Mouse (Mus musculus) CH12.LX (cell line): ENCODE measurements around the gene Cbfa2t3. TPM values are rescaled to one million over a fixed set of nuclear protein-coding genes. Genes with fewer than 3 reads are reported as not detected.

Experiments
- DNase-seq: peaks from one replicate; pipeline ENCODE4 v3.0.0-alpha.2; 2013; ENCODE audit errors: extremely low read depth
- H3K27ac ChIP-seq: 2 replicates; pipeline ENCODE4 v1.5.1; 2012; ENCODE audit warnings: low read depth, mild to moderate bottlenecking, control low read depth, moderate library complexity; ENCODE audit not compliant: insufficient read depth
- H3K27me3 ChIP-seq: replicated peaks from 2 replicates; pipeline ENCODE3; 2012; ENCODE audit warnings: inconsistent platforms
- H3K36me3 ChIP-seq, 2 experiments: replicated peaks in 1 of 2; 2 replicates each; pipeline versions ENCODE3 to v1.6.1; 2012; ENCODE audit warnings: inconsistent platforms in 1 of 2, low read length in 1 of 2, mild to moderate bottlenecking in 1 of 2, mixed read lengths in 1 of 2, moderate library complexity in 1 of 2; ENCODE audit not compliant: control insufficient read depth in 1 of 2, insufficient read depth in 1 of 2
- H3K4me1 ChIP-seq, 2 experiments: 2 replicates each; pipeline ENCODE4 v1.6.1; 2012; ENCODE audit warnings: inconsistent platforms in 1 of 2, moderate library complexity in 1 of 2; ENCODE audit not compliant: insufficient read depth in 2 of 2, control insufficient read depth in 1 of 2
- H3K4me2 ChIP-seq: 2 replicates; pipeline ENCODE4 v1.6.1; 2012; ENCODE audit warnings: low read depth, mild to moderate bottlenecking, control low read depth; ENCODE audit not compliant: poor library complexity, insufficient read depth, severe bottlenecking
- H3K4me3 ChIP-seq, 3 experiments: fragments of 150-350 bp in 1 of 3; sonication (generic) in 1 of 3; replicated peaks in 1 of 3; 2 replicates each; pipeline versions ENCODE3 to v1.5.1; 2011 to 2012; ENCODE audit warnings: low read depth in 2 of 3, low read length in 2 of 3, mild to moderate bottlenecking in 2 of 3, moderate library complexity in 2 of 3, control low read depth in 1 of 3, improper control_type of control experiment in 1 of 3, inconsistent platforms in 1 of 3, mixed read lengths in 1 of 3; ENCODE audit not compliant: poor library complexity in 1 of 3
- H3K79me2 ChIP-seq: replicated peaks from 2 replicates; pipeline ENCODE4 v1.6.1; 2012; ENCODE audit warnings: mild to moderate bottlenecking, moderate library complexity; ENCODE audit not compliant: control insufficient read depth, poor library complexity, insufficient read depth, severe bottlenecking; ENCODE audit errors: extremely low read depth
- H3K9ac ChIP-seq: 2 replicates; pipeline ENCODE4 v1.6.1; 2012; ENCODE audit warnings: low read depth, mild to moderate bottlenecking, control low read depth, moderate library complexity; ENCODE audit not compliant: insufficient read depth
- H3K9me3 ChIP-seq: replicated peaks from 2 replicates; pipeline ENCODE3; 2012; ENCODE audit warnings: low read length, inconsistent platforms, mixed read lengths
- CHD1 ChIP-seq: IDR thresholded peaks from 2 replicates; pipeline ENCODE4 v1.6.1; 2012; ENCODE audit warnings: low read depth, low read length, improper control_type of control experiment, inconsistent platforms
- CHD2 ChIP-seq: IDR thresholded peaks from 2 replicates; pipeline ENCODE4 v1.6.1; 2011; ENCODE audit warnings: low read length, improper control_type of control experiment
- CTCF ChIP-seq, 2 experiments: IDR thresholded peaks in 1 of 2; conservative IDR thresholded peaks in 1 of 2; 2 replicates each; pipeline ENCODE4 v1.5.1; 2011 to 2012; ENCODE audit warnings: low read depth in 2 of 2, low read length in 2 of 2, improper control_type of control experiment in 1 of 2, inconsistent platforms in 1 of 2, mild to moderate bottlenecking in 1 of 2, moderate library complexity in 1 of 2
- E2F4 ChIP-seq: IDR thresholded peaks from 2 replicates; pipeline ENCODE4 v1.6.1; 2011; ENCODE audit warnings: low read depth, low read length, improper control_type of control experiment; ENCODE audit not compliant: insufficient replicate concordance
- GABPA ChIP-seq: IDR thresholded peaks from 2 replicates; pipeline ENCODE4 v1.6.1; 2012; ENCODE audit warnings: low read depth, low read length, improper control_type of control experiment, inconsistent platforms; ENCODE audit not compliant: insufficient replicate concordance
- HCFC1 ChIP-seq: IDR thresholded peaks from 2 replicates; pipeline ENCODE4 v1.6.1; 2012; ENCODE audit warnings: low read depth, mild to moderate bottlenecking, inconsistent platforms, low read length, improper control_type of control experiment
- IRF4 ChIP-seq: IDR thresholded peaks from 2 replicates; pipeline ENCODE4 v1.6.1; 2014; ENCODE audit warnings: low read depth, mild to moderate bottlenecking, inconsistent platforms, low read length, improper control_type of control experiment
- JUND ChIP-seq: conservative IDR thresholded peaks from 2 replicates; pipeline ENCODE4 v1.6.1; 2011; ENCODE audit warnings: low read depth, low read length, improper control_type of control experiment
- KAT2A ChIP-seq: IDR thresholded peaks from 2 replicates; pipeline ENCODE4 v1.6.1; 2012; ENCODE audit warnings: low read length, improper control_type of control experiment, inconsistent platforms; ENCODE audit not compliant: insufficient replicate concordance
- MAFK ChIP-seq: IDR thresholded peaks from 2 replicates; pipeline ENCODE4 v1.6.1; 2011; ENCODE audit warnings: low read length, improper control_type of control experiment; ENCODE audit not compliant: insufficient replicate concordance
- MAZ ChIP-seq: IDR thresholded peaks from 2 replicates; pipeline ENCODE4 v1.6.1; 2012; ENCODE audit warnings: low read depth, mild to moderate bottlenecking, inconsistent platforms, low read length, improper control_type of control experiment, moderate library complexity
- MYC ChIP-seq: IDR thresholded peaks from 2 replicates; pipeline ENCODE4 v1.6.1; 2011; ENCODE audit warnings: low read depth, mild to moderate bottlenecking, improper control_type of control experiment, low read length
- NELFE ChIP-seq: IDR thresholded peaks from 2 replicates; pipeline ENCODE4 v1.6.1; 2011; ENCODE audit warnings: low read depth, low read length, improper control_type of control experiment
- POLR2A ChIP-seq: IDR thresholded peaks from 2 replicates; pipeline ENCODE4 v1.6.1; 2011; ENCODE audit warnings: low read depth, mild to moderate bottlenecking, improper control_type of control experiment, low read length
- SIN3A ChIP-seq: IDR thresholded peaks from 2 replicates; pipeline ENCODE4 v1.6.1; 2012; ENCODE audit warnings: low read length, improper control_type of control experiment, inconsistent platforms
- TCF12 ChIP-seq: IDR thresholded peaks from 2 replicates; pipeline ENCODE4 v1.6.1; 2014; ENCODE audit warnings: low read depth, mild to moderate bottlenecking, inconsistent platforms, low read length, improper control_type of control experiment
- UBTF ChIP-seq: IDR thresholded peaks from 2 replicates; pipeline ENCODE4 v1.6.1; 2012; ENCODE audit warnings: low read depth, mild to moderate bottlenecking, inconsistent platforms, low read length, improper control_type of control experiment, moderate library complexity
- USF1 ChIP-seq: IDR thresholded peaks from 2 replicates; pipeline ENCODE4 v1.6.1; 2014; ENCODE audit warnings: low read depth, mild to moderate bottlenecking, inconsistent platforms, low read length, improper control_type of control experiment
- ZC3H11A ChIP-seq: IDR thresholded peaks from 2 replicates; pipeline ENCODE4 v1.6.1; 2012; ENCODE audit warnings: low read depth, mild to moderate bottlenecking, inconsistent platforms, low read length, improper control_type of control experiment
- dilution Hi-C: fragments of 300-500 bp; cut with MboI; formaldehyde crosslinking; loops from 2 replicates; pipeline ENCODE4 v1.14.3; 2020; ENCODE audit warnings: low sequenced_read_pairs; ENCODE audit not compliant: extremely low pct_unique_long_range_greater_than_20kb, extremely low pct_ligation_motif_present
- in situ Hi-C: fragments of 300-500 bp; cut with MboI; formaldehyde crosslinking; loops from 3 replicates; pipeline ENCODE4 v1.14.3; 2019; ENCODE audit warnings: low sequenced_read_pairs, low pct_ligation_motif_present, low pct_unique_long_range_greater_than_20kb, mixed read lengths
- polyA plus RNA-seq: library from polyadenylated mRNA; unstranded; fragments of >175 nt; gene quantifications from 2 replicates; pipeline ENCODE4 v1.2.1, GENCODE M21; 2012; ENCODE audit warnings: low read depth; ENCODE audit not compliant: insufficient read length
- total RNA-seq, 2 experiments: library from RNA; depleted of rRNA; stranded (reverse); fragments of 300-350 nt in 1 of 2; fragments of >200 nt in 1 of 2; gene quantifications; 2 replicates each; pipeline ENCODE4 v1.2.3; 2012 to 2014

Gene Cbfa2t3
- total and polyA plus RNA-seq, 3 experiments: 0.47 to 22.6 (median 2.1) TPM

DNA sequence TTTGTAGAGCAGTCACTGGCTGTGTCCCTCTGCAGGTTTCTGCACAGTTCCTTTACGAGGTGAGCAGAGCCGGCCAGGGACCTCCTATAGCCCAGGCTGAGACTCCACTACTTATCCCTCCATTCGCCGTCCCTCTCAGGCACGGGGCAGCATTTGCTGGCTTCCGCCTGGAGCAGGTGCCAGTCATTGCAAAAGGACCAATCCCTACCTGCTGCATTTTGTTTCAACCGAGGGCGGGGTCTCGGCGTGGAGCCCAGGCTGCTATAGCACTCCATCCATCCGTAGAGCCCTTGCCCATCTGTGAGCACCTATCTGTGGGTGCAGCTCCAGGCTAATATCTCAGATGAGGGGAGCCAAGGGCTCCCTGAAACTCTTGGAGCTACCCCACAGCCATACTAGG lies 28.9 kb downstream of the Cbfa2t3 start:
- Histone ChIP-seq H3K79me2 (no peaks in the 10 kb centered on the region; the same call in 1 of the 2 replicates), H3K36me3 (peaks cover 36 to 96% of the 10 kb centered on the region in 2 experiments), H3K4me2 (no peak overlapping the region), H3K4me3 (no peak overlapping the region), H3K4me1 (peaks cover 18 to 39% of the 10 kb centered on the region in 2 experiments), H3K27ac (no peak overlapping the region), H3K9me3 (no peaks in the 10 kb centered on the region), H3K27me3 (no peaks in the 10 kb centered on the region), H3K9ac (no peak overlapping the region)
- in situ Hi-C loops: no loop called here
- TF ChIP-seq GABPA (no peak), NELFE (no peak), E2F4 (no peak), UBTF (no peak), JUND (no peak), HCFC1 (no peak), ZC3H11A (no peak), MAZ (no peak), IRF4 (no peak), KAT2A (no peak), USF1 (no peak), CHD1 (no peak), SIN3A (no peak), MAFK (no peak)
- dilution Hi-C loops: no loop called here
- no peak for DNase-seq

- no peak overlapping the region for H3K4me3 ChIP-seq
- no peak overlapping the region for H3K9ac ChIP-seq
- no peaks in the 10 kb centered on the region for H3K9me3 ChIP-seq
- no peaks in the 10 kb centered on the region for H3K27me3 ChIP-seq
- TF ChIP-seq CHD1 (no peak), MYC (no peak), NELFE (no peak), TCF12 (no peak), POLR2A (no peak), CHD2 (no peak), CTCF (conservative IDR thresholded peaks at IDR 0.05 in 1 of 2, IDR thresholded peaks at IDR 0.05 in 1 of 2; ENCODE audit: low read depth in 2 of 2, low read length in 2 of 2) (no peak), MAZ (no peak)
- H3K27ac ChIP-seq: no peak overlapping the region
- in situ Hi-C loops: no loop called here
- no peaks in the 10 kb centered on the region; the same call in 1 of the 2 replicates for H3K79me2 ChIP-seq
- H3K4me2 ChIP-seq: no peak overlapping the region
- dilution Hi-C loops: no loop called here
- no peak for DNase-seq
- H3K36me3 ChIP-seq: peaks cover 33 to 96% of the 10 kb centered on the region in 2 experiments
- peaks cover 15 to 39% of the 10 kb centered on the region in 2 experiments for H3K4me1 ChIP-seq
Observed at GRCm38 (mm10) chr8:122669370-122669769, 29.5 kb downstream of the Cbfa2t3 start.
